Comparison of ENCODE assay signal across 20 mouse cellular contexts in the genomic region with DNA sequence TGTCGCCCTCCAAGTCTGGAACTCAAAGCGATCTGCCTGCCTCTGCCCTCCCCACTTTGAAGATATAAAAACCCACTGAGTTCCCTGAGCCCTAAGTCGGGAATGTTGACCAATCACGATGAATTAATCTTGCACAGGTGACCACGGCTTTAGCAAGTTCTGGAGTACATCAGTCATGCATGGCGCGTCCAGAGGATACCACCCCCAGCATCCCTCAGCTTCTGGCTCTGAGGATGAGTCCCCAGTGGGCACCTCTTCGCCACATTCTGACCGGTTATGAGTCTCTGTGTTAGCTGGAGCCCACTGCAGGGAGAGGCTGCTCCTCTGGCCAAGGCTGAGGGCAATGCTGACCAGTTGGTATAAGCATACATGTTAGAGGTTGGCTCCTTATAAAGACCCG. TPM values are rescaled to one million over a fixed set of nuclear protein-coding genes. Genes with fewer than 3 reads are reported as not detected.
DNase-seq lines count a peak whose midpoint lies in the region; ATAC-seq and TF ChIP-seq lines count a peak whose summit lies in the region.
"Had no signal": no experiment of that assay in that cellular context is flagged by ENCODE, and none has a peak within 500 bp of the region (broad histone marks: within the 10 kb centered on the region; RNA-seq: fewer than 3 reads in every experiment).

No protein-coding gene starts in this region.

- H3K36me3 ChIP-seq in kidney, adult 2 months (ENCODE audit: control insufficient read depth, insufficient read depth, low read length) = no peaks in the 10 kb centered on the region
- no peaks in the 10 kb centered on the region for H3K36me3 ChIP-seq in hindbrain, embryonic 16.5 days (ENCODE audit: control insufficient read depth, insufficient read depth, low read length)
- H3K36me3 ChIP-seq: embryonic facial prominence, embryonic 15.5 days; forebrain, embryonic 10.5 days; heart, embryonic 10.5 days; hindbrain, embryonic 13.5 days; intestine, embryonic 15.5 days had no signal

- H3K9me3 ChIP-seq in hindbrain, embryonic 16.5 days (ENCODE audit: control insufficient read depth, low read length) = no peaks in the 10 kb centered on the region
- H3K9me3 ChIP-seq: embryonic facial prominence, embryonic 15.5 days; forebrain, embryonic 10.5 days; heart, embryonic 10.5 days; hindbrain, embryonic 13.5 days; intestine, embryonic 15.5 days had no signal

- no peak for ATAC-seq in hindbrain, embryonic 16.5 days
- ATAC-seq: forebrain, embryonic 14.5 days; intestine, embryonic 15.5 days had no signal

- TF ChIP-seq CTCF in kidney, adult 2 months (conservative IDR thresholded peaks at IDR 0.05; ENCODE audit: insufficient read depth, insufficient read length, low read depth, low read length) = no peak

- no peak overlapping the region for H3K4me3 ChIP-seq in kidney, adult 2 months (ENCODE audit: insufficient read depth, low read depth, low read length)
- no peak overlapping the region for H3K4me3 ChIP-seq in hindbrain, embryonic 16.5 days (ENCODE audit: low read length)
- H3K4me3 ChIP-seq: embryonic facial prominence, embryonic 15.5 days; erythroblast, embryonic 14.5 days; forebrain, embryonic 10.5 days; heart, embryonic 10.5 days; hindbrain, embryonic 13.5 days; intestine, embryonic 15.5 days had no signal

- DNase-seq in cerebellum, adult 11 months = peak; percentile 58
- DNase-seq in cerebellum, postnatal 4 days (ENCODE audit: low spot score in 2 of 2) = no peak
- no peak for DNase-seq in kidney, adult 2 months
- DNase-seq in kidney, adult 18-20 months = no peak
- DNase-seq in brain, adult 2 months (ENCODE audit: low read depth, low spot score) = peak; percentile 66
- DNase-seq in cerebellum, postnatal 25 days = peak; percentile 55 to 67
- DNase-seq in adipocyte (ENCODE audit: low spot score) = no peak
- DNase-seq: B cell, adult 2 months; embryo, embryonic 11 days; gastrocnemius, postnatal 36 days; heart, postnatal 10 days; heart, postnatal 4 days had no signal

- WGBS in kidney, adult 2 months = 69% methylated on average over 10 of the region's 10 CpGs
- WGBS in hindbrain, embryonic 16.5 days = 82% methylated on average over 10 of the region's 10 CpGs

- H3K4me2 ChIP-seq in hindbrain, embryonic 16.5 days (ENCODE audit: low read length) = no peak overlapping the region
- H3K4me2 ChIP-seq: embryonic facial prominence, embryonic 15.5 days; hindbrain, embryonic 13.5 days; intestine, embryonic 15.5 days had no signal

- H3K4me1 ChIP-seq in kidney, adult 2 months (ENCODE audit: control insufficient read depth, insufficient read depth, low read length) = peaks cover 16% of the 10 kb centered on the region
- no peaks in the 10 kb centered on the region for H3K4me1 ChIP-seq in hindbrain, embryonic 16.5 days (ENCODE audit: control insufficient read depth, insufficient read depth, low read depth, low read length)
- H3K4me1 ChIP-seq: embryonic facial prominence, embryonic 15.5 days; hindbrain, embryonic 13.5 days; intestine, embryonic 15.5 days had no signal

- no peak for TF ChIP-seq POLR2A in kidney, adult 2 months (IDR thresholded peaks at IDR 0.05; ENCODE audit: low read depth, low read length)

- no peak overlapping the region for H3K9ac ChIP-seq in hindbrain, embryonic 16.5 days (ENCODE audit: low read depth, low read length)
- H3K9ac ChIP-seq: embryonic facial prominence, embryonic 15.5 days; hindbrain, embryonic 13.5 days; intestine, embryonic 15.5 days had no signal

- peak overlapping the region; percentile 1; the same call in 1 of the 2 replicates for H3K27ac ChIP-seq in kidney, adult 2 months (ENCODE audit: insufficient read depth, low read depth, low read length)
- H3K27ac ChIP-seq in hindbrain, embryonic 16.5 days (ENCODE audit: low read depth, low read length) = no peak overlapping the region
- H3K27ac ChIP-seq: embryonic facial prominence, embryonic 15.5 days; forebrain, embryonic 10.5 days; heart, embryonic 10.5 days; hindbrain, embryonic 13.5 days; intestine, embryonic 15.5 days had no signal

- no peaks in the 10 kb centered on the region for H3K27me3 ChIP-seq in kidney, adult 2 months (replicated peaks; ENCODE audit: control insufficient read depth, insufficient read depth, low read length)
- no peaks in the 10 kb centered on the region for H3K27me3 ChIP-seq in hindbrain, embryonic 16.5 days (replicated peaks; ENCODE audit: control insufficient read depth, insufficient read depth, low read length)

RNA-seq across cellular contexts. Expression of a gene that starts 12.3 kb away (rescaled TPM):
- 58.7 and 74.3 TPM in 2 replicates for polyA plus RNA-seq in kidney, adult 2 months (2012; rRNA removed)
- 40.5 and 46.7 TPM in 2 replicates for polyA plus RNA-seq in hindbrain, embryonic 16.5 days (2015; fragmentation: Nextera tagmentation; extraction: Ambion mirVana)
- polyA plus RNA-seq: erythroblast, embryonic 14.5 days had no signal

RNA-seq across cellular contexts. Expression of a gene that starts 16.1 kb away (rescaled TPM):
- 9.8 and 24.9 TPM in 2 replicates for polyA plus RNA-seq in kidney, adult 2 months (2012; rRNA removed)
- polyA plus RNA-seq in hindbrain, embryonic 16.5 days (2015; fragmentation: Nextera tagmentation; extraction: Ambion mirVana) = 5,655 and 5,657 TPM in 2 replicates

RNA-seq across cellular contexts. Expression of a gene that starts 26.6 kb away (rescaled TPM):
- 0.07 and 0.09 TPM in 2 replicates for polyA plus RNA-seq in kidney, adult 2 months (2012; rRNA removed)
- polyA plus RNA-seq in hindbrain, embryonic 16.5 days (2015; fragmentation: Nextera tagmentation; extraction: Ambion mirVana) = 2.4 and 2.9 TPM in 2 replicates

RNA-seq across cellular contexts. Expression of a gene that starts 51.0 kb away (rescaled TPM):
- polyA plus RNA-seq in kidney, adult 2 months (2012; rRNA removed) = 133 and 149 TPM in 2 replicates
- 176 and 182 TPM in 2 replicates for polyA plus RNA-seq in hindbrain, embryonic 16.5 days (2015; fragmentation: Nextera tagmentation; extraction: Ambion mirVana)

Comparison
In these comparisons a context has a peak if more than half of its experiments do, and no peak if none do; other contexts are left out.
1. DNase-seq: peak in cerebellum, adult 11 months (single experiment), brain, adult 2 months (single experiment) and cerebellum, postnatal 25 days (2 of 2); none in cerebellum, postnatal 4 days (0 of 2), kidney, adult 2 months (single experiment), kidney, adult 18-20 months (single experiment) and adipocyte (single experiment).
2. RNA of a gene that starts 16.1 kb away (polyA plus RNA-seq): 5,655 to 5,657 TPM in hindbrain, embryonic 16.5 days; 9.8 to 24.9 TPM in kidney, adult 2 months; every median in the first group is over 100 times any median in the second.